Mouse (Mus musculus) ES-E14 (cell line): ENCODE results near the gene Stac2.

Experiments used
- CHD2 ChIP-seq: IDR thresholded peaks from 2 replicates; pipeline ENCODE4 v1.6.1; 2014; ENCODE audit warnings: mild to moderate bottlenecking, low read depth, low read length, inconsistent platforms
- HCFC1 ChIP-seq: IDR thresholded peaks from 2 replicates; pipeline ENCODE4 v1.6.1; 2012; ENCODE audit warnings: low read length, inconsistent platforms, borderline replicate concordance; ENCODE audit not compliant: insufficient read depth
- MAFK ChIP-seq: IDR thresholded peaks from 2 replicates; pipeline ENCODE4 v1.6.1; 2014; ENCODE audit warnings: mild to moderate bottlenecking, low read depth, low read length, inconsistent platforms; ENCODE audit not compliant: insufficient read depth
- ZC3H11A ChIP-seq: IDR thresholded peaks from 2 replicates; pipeline ENCODE4 v1.6.1; 2012; ENCODE audit warnings: low read depth, mild to moderate bottlenecking, inconsistent platforms, low read length, borderline replicate concordance
- ZNF384 ChIP-seq: IDR thresholded peaks from 2 replicates; pipeline ENCODE4 v1.6.1; 2012; ENCODE audit warnings: low read depth, low read length, inconsistent platforms

GRCm38 (mm10) chr11:98001351-98001824, 51.9 kb downstream of the Stac2 start:
- no peak for TF ChIP-seq ZC3H11A
- no peak for TF ChIP-seq ZNF384
- TF ChIP-seq CHD2 = no peak
- no peak for TF ChIP-seq MAFK
- no peak for TF ChIP-seq HCFC1
